Mouse (Mus musculus) MEL (cell line): ENCODE results near the gene N4bp2l1.

Source experiments
- CTCF ChIP-seq, 3 experiments: IDR thresholded peaks in 2 of 3; conservative IDR thresholded peaks in 1 of 3; 2 replicates each; pipeline ENCODE4 v1.5.1; 2011 to 2012; ENCODE audit warnings: low read length in 3 of 3, low read depth in 2 of 3, mild to moderate bottlenecking in 2 of 3, improper control_type of control experiment in 1 of 3, inconsistent platforms in 1 of 3, mixed read lengths in 1 of 3, moderate library complexity in 1 of 3; ENCODE audit not compliant: control insufficient read depth in 1 of 3, insufficient read depth in 1 of 3, poor library complexity in 1 of 3, severe bottlenecking in 1 of 3
- E2F4 ChIP-seq: IDR thresholded peaks from 2 replicates; pipeline ENCODE4 v1.6.1; 2011; ENCODE audit warnings: low read depth, low read length, improper control_type of control experiment, borderline replicate concordance
- GATA1 ChIP-seq: IDR thresholded peaks from 2 replicates; pipeline ENCODE4 v1.6.1; 2011; ENCODE audit warnings: low read depth, low read length, improper control_type of control experiment
- MEF2A ChIP-seq: IDR thresholded peaks from 2 replicates; pipeline ENCODE4 v1.6.1; 2014; ENCODE audit warnings: low read depth, mild to moderate bottlenecking, inconsistent platforms, low read length, improper control_type of control experiment; ENCODE audit not compliant: poor library complexity, insufficient replicate concordance, severe bottlenecking; ENCODE audit errors: extremely low read depth
- MXI1 ChIP-seq: IDR thresholded peaks from 2 replicates; pipeline ENCODE4 v1.6.1; 2011; ENCODE audit warnings: mild to moderate bottlenecking, low read depth, low read length, improper control_type of control experiment
- POLR2A ChIP-seq, 2 experiments: IDR thresholded peaks; 2 replicates each; pipeline ENCODE4 v1.6.1; 2011 to 2012; ENCODE audit warnings: low read length in 2 of 2, mild to moderate bottlenecking in 2 of 2, control low read depth in 1 of 2, improper control_type of control experiment in 1 of 2, low read depth in 1 of 2, moderate library complexity in 1 of 2; ENCODE audit not compliant: control insufficient read depth in 1 of 2, insufficient read depth in 1 of 2, poor library complexity in 1 of 2
- POLR2AphosphoS5 ChIP-seq: IDR thresholded peaks from 2 replicates; pipeline ENCODE4 v1.6.1; 2012; ENCODE audit warnings: low read depth, borderline replicate concordance, mild to moderate bottlenecking, inconsistent platforms, low read length, moderate library complexity, mixed read lengths
- TAL1 ChIP-seq: IDR thresholded peaks from 2 replicates; pipeline ENCODE4 v1.6.1; 2012; ENCODE audit warnings: mild to moderate bottlenecking, inconsistent platforms, low read length, moderate library complexity, mixed read lengths

DNA sequence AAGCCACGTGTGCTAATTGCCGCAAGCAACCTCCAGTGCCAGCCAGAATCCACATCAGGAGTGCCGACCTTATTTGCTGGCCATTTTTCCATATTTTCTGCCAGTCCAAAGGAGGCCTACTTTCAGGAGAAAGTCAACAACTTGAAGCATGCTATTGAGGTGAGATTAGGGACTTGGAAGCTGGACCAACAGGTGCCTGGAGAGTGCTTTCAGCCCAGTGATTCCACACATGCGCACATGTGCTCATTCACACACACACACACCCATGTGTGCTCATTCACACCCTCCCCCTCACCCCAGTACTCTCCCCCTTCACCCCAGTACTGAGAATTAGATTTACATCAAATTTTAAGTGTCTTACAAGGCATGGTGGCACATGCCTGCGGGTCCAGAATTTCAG is 30.0 kb downstream of the N4bp2l1 start:
- TF ChIP-seq MXI1, result no peak
- no peak for TF ChIP-seq CTCF (IDR thresholded peaks at IDR 0.05 in 2 of 3, conservative IDR thresholded peaks at IDR 0.05 in 1 of 3; ENCODE audit: control insufficient read depth in 1 of 3, insufficient read depth in 1 of 3, low read depth in 2 of 3, low read length in 3 of 3, poor library complexity in 1 of 3, severe bottlenecking in 1 of 3)
- TF ChIP-seq POLR2A (IDR thresholded peaks at IDR 0.05; ENCODE audit: control insufficient read depth in 1 of 2, insufficient read depth in 1 of 2, low read depth in 1 of 2, low read length in 2 of 2, poor library complexity in 1 of 2), result no peak
- TF ChIP-seq POLR2AphosphoS5, result no peak
- no peak for TF ChIP-seq TAL1
- no peak for TF ChIP-seq E2F4
- no peak for TF ChIP-seq GATA1
- no peak for TF ChIP-seq MEF2A
